Mouse (Mus musculus) CH12.LX (cell line): ENCODE data around the gene Fmo6. TPM values are rescaled to one million over a fixed set of nuclear protein-coding genes. Genes with fewer than 3 reads are reported as not detected.

Experiments used
- DNase-seq: peaks from one replicate; pipeline ENCODE4 v3.0.0-alpha.2; 2013; ENCODE audit errors: extremely low read depth
- H3K27ac ChIP-seq: 2 replicates; pipeline ENCODE4 v1.5.1; 2012; ENCODE audit warnings: low read depth, mild to moderate bottlenecking, control low read depth, moderate library complexity; ENCODE audit not compliant: insufficient read depth
- H3K27me3 ChIP-seq: replicated peaks from 2 replicates; pipeline ENCODE3; 2012; ENCODE audit warnings: inconsistent platforms
- H3K36me3 ChIP-seq, 2 experiments: replicated peaks in 1 of 2; 2 replicates each; pipeline versions ENCODE3 to v1.6.1; 2012; ENCODE audit warnings: inconsistent platforms in 1 of 2, low read length in 1 of 2, mild to moderate bottlenecking in 1 of 2, mixed read lengths in 1 of 2, moderate library complexity in 1 of 2; ENCODE audit not compliant: control insufficient read depth in 1 of 2, insufficient read depth in 1 of 2
- H3K4me1 ChIP-seq, 2 experiments: 2 replicates each; pipeline ENCODE4 v1.6.1; 2012; ENCODE audit warnings: inconsistent platforms in 1 of 2, moderate library complexity in 1 of 2; ENCODE audit not compliant: insufficient read depth in 2 of 2, control insufficient read depth in 1 of 2
- H3K4me2 ChIP-seq: 2 replicates; pipeline ENCODE4 v1.6.1; 2012; ENCODE audit warnings: low read depth, mild to moderate bottlenecking, control low read depth; ENCODE audit not compliant: poor library complexity, insufficient read depth, severe bottlenecking
- H3K4me3 ChIP-seq, 3 experiments: fragments of 150-350 bp in 1 of 3; sonication (generic) in 1 of 3; replicated peaks in 1 of 3; 2 replicates each; pipeline versions ENCODE3 to v1.5.1; 2011 to 2012; ENCODE audit warnings: low read depth in 2 of 3, low read length in 2 of 3, mild to moderate bottlenecking in 2 of 3, moderate library complexity in 2 of 3, control low read depth in 1 of 3, improper control_type of control experiment in 1 of 3, inconsistent platforms in 1 of 3, mixed read lengths in 1 of 3; ENCODE audit not compliant: poor library complexity in 1 of 3
- H3K79me2 ChIP-seq: replicated peaks from 2 replicates; pipeline ENCODE4 v1.6.1; 2012; ENCODE audit warnings: mild to moderate bottlenecking, moderate library complexity; ENCODE audit not compliant: control insufficient read depth, poor library complexity, insufficient read depth, severe bottlenecking; ENCODE audit errors: extremely low read depth
- H3K9ac ChIP-seq: 2 replicates; pipeline ENCODE4 v1.6.1; 2012; ENCODE audit warnings: low read depth, mild to moderate bottlenecking, control low read depth, moderate library complexity; ENCODE audit not compliant: insufficient read depth
- H3K9me3 ChIP-seq: replicated peaks from 2 replicates; pipeline ENCODE3; 2012; ENCODE audit warnings: low read length, inconsistent platforms, mixed read lengths
- BHLHE40 ChIP-seq: IDR thresholded peaks from 2 replicates; pipeline ENCODE4 v1.6.1; 2011; ENCODE audit warnings: mild to moderate bottlenecking, low read depth, low read length, improper control_type of control experiment
- CHD1 ChIP-seq: IDR thresholded peaks from 2 replicates; pipeline ENCODE4 v1.6.1; 2012; ENCODE audit warnings: low read depth, low read length, improper control_type of control experiment, inconsistent platforms
- E2F4 ChIP-seq: IDR thresholded peaks from 2 replicates; pipeline ENCODE4 v1.6.1; 2011; ENCODE audit warnings: low read depth, low read length, improper control_type of control experiment; ENCODE audit not compliant: insufficient replicate concordance
- ELF1 ChIP-seq: IDR thresholded peaks from 2 replicates; pipeline ENCODE4 v1.6.1; 2014; ENCODE audit warnings: low read depth, mild to moderate bottlenecking, inconsistent platforms, low read length, improper control_type of control experiment
- EP300 ChIP-seq: IDR thresholded peaks from 2 replicates; pipeline ENCODE4 v1.6.1; 2011; ENCODE audit warnings: low read length, improper control_type of control experiment
- ETS1 ChIP-seq: conservative IDR thresholded peaks from 2 replicates; pipeline ENCODE4 v1.6.1; 2012; ENCODE audit warnings: low read depth, mild to moderate bottlenecking, inconsistent platforms, low read length, improper control_type of control experiment, moderate library complexity
- GABPA ChIP-seq: IDR thresholded peaks from 2 replicates; pipeline ENCODE4 v1.6.1; 2012; ENCODE audit warnings: low read depth, low read length, improper control_type of control experiment, inconsistent platforms; ENCODE audit not compliant: insufficient replicate concordance
- HCFC1 ChIP-seq: IDR thresholded peaks from 2 replicates; pipeline ENCODE4 v1.6.1; 2012; ENCODE audit warnings: low read depth, mild to moderate bottlenecking, inconsistent platforms, low read length, improper control_type of control experiment
- KAT2A ChIP-seq: IDR thresholded peaks from 2 replicates; pipeline ENCODE4 v1.6.1; 2012; ENCODE audit warnings: low read length, improper control_type of control experiment, inconsistent platforms; ENCODE audit not compliant: insufficient replicate concordance
- MAFK ChIP-seq: IDR thresholded peaks from 2 replicates; pipeline ENCODE4 v1.6.1; 2011; ENCODE audit warnings: low read length, improper control_type of control experiment; ENCODE audit not compliant: insufficient replicate concordance
- NELFE ChIP-seq: IDR thresholded peaks from 2 replicates; pipeline ENCODE4 v1.6.1; 2011; ENCODE audit warnings: low read depth, low read length, improper control_type of control experiment
- POLR2AphosphoS2 ChIP-seq: IDR thresholded peaks from 2 replicates; pipeline ENCODE4 v1.6.1; 2011; ENCODE audit warnings: low read depth, low read length, improper control_type of control experiment
- RAD21 ChIP-seq: IDR thresholded peaks from 2 replicates; pipeline ENCODE4 v1.6.1; 2011; ENCODE audit warnings: low read depth, mild to moderate bottlenecking, low read length, improper control_type of control experiment, moderate library complexity
- RCOR1 ChIP-seq: conservative IDR thresholded peaks from 2 replicates; pipeline ENCODE4 v1.6.1; 2012; ENCODE audit warnings: low read depth, mild to moderate bottlenecking, inconsistent platforms, low read length, improper control_type of control experiment
- SIN3A ChIP-seq: IDR thresholded peaks from 2 replicates; pipeline ENCODE4 v1.6.1; 2012; ENCODE audit warnings: low read length, improper control_type of control experiment, inconsistent platforms
- SMC3 ChIP-seq: IDR thresholded peaks from 2 replicates; pipeline ENCODE4 v1.6.1; 2011; ENCODE audit warnings: low read depth, low read length, improper control_type of control experiment
- TCF12 ChIP-seq: IDR thresholded peaks from 2 replicates; pipeline ENCODE4 v1.6.1; 2014; ENCODE audit warnings: low read depth, mild to moderate bottlenecking, inconsistent platforms, low read length, improper control_type of control experiment
- UBTF ChIP-seq: IDR thresholded peaks from 2 replicates; pipeline ENCODE4 v1.6.1; 2012; ENCODE audit warnings: low read depth, mild to moderate bottlenecking, inconsistent platforms, low read length, improper control_type of control experiment, moderate library complexity
- USF1 ChIP-seq: IDR thresholded peaks from 2 replicates; pipeline ENCODE4 v1.6.1; 2014; ENCODE audit warnings: low read depth, mild to moderate bottlenecking, inconsistent platforms, low read length, improper control_type of control experiment
- USF2 ChIP-seq: conservative IDR thresholded peaks from 2 replicates; pipeline ENCODE4 v1.6.1; 2011; ENCODE audit warnings: low read depth, low read length, improper control_type of control experiment
- ZC3H11A ChIP-seq: IDR thresholded peaks from 2 replicates; pipeline ENCODE4 v1.6.1; 2012; ENCODE audit warnings: low read depth, mild to moderate bottlenecking, inconsistent platforms, low read length, improper control_type of control experiment
- ZMIZ1 ChIP-seq: IDR thresholded peaks from 2 replicates; pipeline ENCODE4 v1.6.1; 2012; ENCODE audit warnings: low read depth, mild to moderate bottlenecking, inconsistent platforms, low read length, improper control_type of control experiment
- dilution Hi-C: fragments of 300-500 bp; cut with MboI; formaldehyde crosslinking; loops from 2 replicates; pipeline ENCODE4 v1.14.3; 2020; ENCODE audit warnings: low sequenced_read_pairs; ENCODE audit not compliant: extremely low pct_unique_long_range_greater_than_20kb, extremely low pct_ligation_motif_present
- in situ Hi-C: fragments of 300-500 bp; cut with MboI; formaldehyde crosslinking; loops from 3 replicates; pipeline ENCODE4 v1.14.3; 2019; ENCODE audit warnings: low sequenced_read_pairs, low pct_ligation_motif_present, low pct_unique_long_range_greater_than_20kb, mixed read lengths
- polyA plus RNA-seq: library from polyadenylated mRNA; unstranded; fragments of >175 nt; gene quantifications from 2 replicates; pipeline ENCODE4 v1.2.1, GENCODE M21; 2012; ENCODE audit warnings: low read depth; ENCODE audit not compliant: insufficient read length
- total RNA-seq, 2 experiments: library from RNA; depleted of rRNA; stranded (reverse); fragments of 300-350 nt in 1 of 2; fragments of >200 nt in 1 of 2; gene quantifications; 2 replicates each; pipeline ENCODE4 v1.2.3; 2012 to 2014

Fmo6 gene
- total and polyA plus RNA-seq, 3 experiments, result not detected

- in situ Hi-C loops (no loop called here), dilution Hi-C loops (no loop called here)
- Histone ChIP-seq H3K27me3 (no peaks in the 10 kb centered on the region), H3K79me2 (no peaks in the 10 kb centered on the region), H3K36me3 (no peaks in the 10 kb centered on the region), H3K4me1 (no peaks in the 10 kb centered on the region), H3K9ac (no peak overlapping the region), H3K4me3 (no peak overlapping the region), H3K27ac (no peak overlapping the region), H3K4me2 (no peak overlapping the region), H3K9me3 (no peaks in the 10 kb centered on the region)
- no peak for TF ChIP-seq GABPA
- no peak for TF ChIP-seq KAT2A
- no peak for TF ChIP-seq HCFC1
- TF ChIP-seq E2F4, result no peak
- no peak for TF ChIP-seq ETS1
- TF ChIP-seq RCOR1, result no peak
- TF ChIP-seq BHLHE40, result no peak
- TF ChIP-seq NELFE, result no peak
- TF ChIP-seq EP300, result no peak
- TF ChIP-seq ZMIZ1, result no peak
- no peak for TF ChIP-seq USF2
- TF ChIP-seq SMC3, result no peak
- no peak for TF ChIP-seq UBTF
- no peak for TF ChIP-seq POLR2AphosphoS2
- TF ChIP-seq SIN3A, result no peak
- TF ChIP-seq ELF1, result no peak
- no peak for TF ChIP-seq USF1
- no peak for DNase-seq
Measured at GRCm38 (mm10) chr1:162887644-162888043, 49.7 kb downstream of the Fmo6 start.

- no peaks in the 10 kb centered on the region for H3K27me3 ChIP-seq
- no peak overlapping the region for H3K4me3 ChIP-seq
- in situ Hi-C loops, result no loop called here
- no peak for DNase-seq
- dilution Hi-C loops, result no loop called here
- no peaks in the 10 kb centered on the region for H3K4me1 ChIP-seq
- no peaks in the 10 kb centered on the region for H3K79me2 ChIP-seq
- H3K9me3 ChIP-seq, result no peaks in the 10 kb centered on the region
- H3K9ac ChIP-seq, result no peak overlapping the region
- TF ChIP-seq E2F4 (no peak), CHD1 (no peak), RAD21 (no peak), ZC3H11A (no peak), POLR2AphosphoS2 (no peak), USF2 (no peak), ETS1 (no peak), TCF12 (no peak), MAFK (no peak), HCFC1 (no peak), GABPA (no peak)
- H3K27ac ChIP-seq, result no peak overlapping the region
- H3K4me2 ChIP-seq, result peak overlapping the region; percentile 56; the same call in 1 of the 2 replicates
- no peaks in the 10 kb centered on the region for H3K36me3 ChIP-seq
Measured at GRCm38 (mm10) chr1:162886138-162886816, 51.0 kb downstream of the Fmo6 start.
